Mouse (Mus musculus) ovary, adult 10 weeks (tissue): ENCODE measurements around the gene Becn1. TPM values are rescaled to one million over a fixed set of nuclear protein-coding genes. Genes with fewer than 3 reads are reported as not detected.

Source experiments
- polyA plus RNA-seq: library from polyadenylated mRNA; stranded (reverse); fragments of 350-450 nt; fragmentation: Illumina TruSeq; extraction: RNeasy Lipid Tissue Mini Kit (QIAGEN cat#74804); gene quantifications from one replicate; pipeline ENCODE4 v1.2.3, GENCODE M21; 2014

The Becn1 gene
- polyA plus RNA-seq, result 83.0 TPM

GRCm38 (mm10) chr11:101302004-101302798 is at the start of gene Becn1:
Gene Becn1 (minus strand): TSS chr11:101302286.

GRCm38 (mm10) chr11:101330371-101330924 is 28.4 kb upstream of the Becn1 start, which contains the start of gene Aoc3:
Gene Aoc3 (plus strand): TSS chr11:101330605.

GRCm38 (mm10) chr11:101324763-101325162 is 22.7 kb upstream of the Becn1 start, which contains the start of gene Aoc2:
Gene Aoc2 (plus strand): TSS chr11:101325063.

GRCm38 (mm10) chr11:101315665-101316500 is 13.8 kb upstream of the Becn1 start, which contains the start of gene Psme3:
Gene Psme3 (plus strand): TSS chr11:101316213.

GRCm38 (mm10) chr11:101278223-101279192 is 23.6 kb downstream of the Becn1 start, which contains the start of the genes Cntd1 and Coa3:
Gene Cntd1 (plus strand): TSS chr11:101279012.
Gene Coa3 (minus strand): TSS chr11:101279114.

GRCm38 (mm10) chr11:101259948-101260825 is 41.9 kb downstream of the Becn1 start, which contains the start of gene Wnk4:
Gene Wnk4 (plus strand): TSS chr11:101260567.

GRCm38 (mm10) chr11:101253613-101254389 is 48.3 kb downstream of the Becn1 start, which contains the start of gene Vps25:
Gene Vps25 (plus strand): TSS chr11:101253707.

GRCm38 (mm10) chr11:101245855-101246701 is 56.0 kb downstream of the Becn1 start, which contains the start of gene Ramp2:
Gene Ramp2 (plus strand): TSS chr11:101246028.

Other genes with a start within 250 kb of the Becn1 start
- 1.3 TPM for gene Naglu, start 232.3 kb downstream of the Becn1 start, polyA plus RNA-seq
- gene Hsd17b1, start 223.9 kb downstream of the Becn1 start, polyA plus RNA-seq, result 159 TPM
- 6.9 TPM for gene Coasy, start 219.7 kb downstream of the Becn1 start, polyA plus RNA-seq
- 28.9 TPM for gene Mlx, start 215.0 kb downstream of the Becn1 start, polyA plus RNA-seq
- gene Psmc3ip, start 206.8 kb downstream of the Becn1 start, polyA plus RNA-seq, result 10.6 TPM
- gene Retreg3, start 182.4 kb downstream of the Becn1 start, polyA plus RNA-seq, result 48.5 TPM
- gene Tubg1, start 182.3 kb downstream of the Becn1 start, polyA plus RNA-seq, result 1.2 TPM
- gene Tubg2, start 146.4 kb downstream of the Becn1 start, polyA plus RNA-seq, result not detected
- gene Cntnap1, start 131.8 kb downstream of the Becn1 start, polyA plus RNA-seq, result 0.48 TPM
- 0.48 TPM for gene Plekhh3, start 130.9 kb downstream of the Becn1 start, polyA plus RNA-seq
- gene Ccr10, start 126.8 kb downstream of the Becn1 start, polyA plus RNA-seq, result not detected
- gene Ezh1, start 75.8 kb downstream of the Becn1 start, polyA plus RNA-seq, result 28.3 TPM
- 10.1 TPM for gene Ramp2, start 56.3 kb downstream of the Becn1 start, polyA plus RNA-seq
- gene Vps25, start 48.6 kb downstream of the Becn1 start, polyA plus RNA-seq, result 62.5 TPM
- gene Wnk4, start 41.7 kb downstream of the Becn1 start, polyA plus RNA-seq, result not detected
- gene Cntd1, start 23.3 kb downstream of the Becn1 start, polyA plus RNA-seq, result 1.3 TPM
- gene Coa3, start 23.2 kb downstream of the Becn1 start, polyA plus RNA-seq, result 3.5 TPM
- 240 TPM for gene Psme3, start 13.9 kb upstream of the Becn1 start, polyA plus RNA-seq
- 0.26 TPM for gene Aoc2, start 22.8 kb upstream of the Becn1 start, polyA plus RNA-seq
- 59.7 TPM for gene Aoc3, start 28.3 kb upstream of the Becn1 start, polyA plus RNA-seq
- not detected for gene G6pc, start 65.3 kb upstream of the Becn1 start, polyA plus RNA-seq
- gene Aarsd1, start 115.3 kb upstream of the Becn1 start, polyA plus RNA-seq, result 8.1 TPM
- not detected for gene Gm27029, start 122.5 kb upstream of the Becn1 start, polyA plus RNA-seq
- gene Rundc1, start 122.8 kb upstream of the Becn1 start, polyA plus RNA-seq, result 3.1 TPM
- 3.0 TPM for gene Ptges3l, start 123.0 kb upstream of the Becn1 start, polyA plus RNA-seq
- gene Rpl27, start 140.0 kb upstream of the Becn1 start, polyA plus RNA-seq, result 91.3 TPM
- 0.68 TPM for gene Ifi35, start 146.1 kb upstream of the Becn1 start, polyA plus RNA-seq
- gene Rnd2, start 162.7 kb upstream of the Becn1 start, polyA plus RNA-seq, result 31.6 TPM
- gene Vat1, start 163.9 kb upstream of the Becn1 start, polyA plus RNA-seq, result 1.8 TPM
- gene Brca1, start 249.7 kb upstream of the Becn1 start, polyA plus RNA-seq, result 24.1 TPM
- 140 TPM for gene Nbr1, start 249.9 kb upstream of the Becn1 start, polyA plus RNA-seq